Mouse (Mus musculus) cerebellum, postnatal 14 days (tissue): ENCODE results near the gene Ppp5c.

Experiments used
- DNase-seq, 2 experiments: peaks; one replicate each; pipeline ENCODE4 v3.0.0; 2021; ENCODE audit warnings: mixed read lengths in 2 of 2

Ppp5c gene

DNA sequence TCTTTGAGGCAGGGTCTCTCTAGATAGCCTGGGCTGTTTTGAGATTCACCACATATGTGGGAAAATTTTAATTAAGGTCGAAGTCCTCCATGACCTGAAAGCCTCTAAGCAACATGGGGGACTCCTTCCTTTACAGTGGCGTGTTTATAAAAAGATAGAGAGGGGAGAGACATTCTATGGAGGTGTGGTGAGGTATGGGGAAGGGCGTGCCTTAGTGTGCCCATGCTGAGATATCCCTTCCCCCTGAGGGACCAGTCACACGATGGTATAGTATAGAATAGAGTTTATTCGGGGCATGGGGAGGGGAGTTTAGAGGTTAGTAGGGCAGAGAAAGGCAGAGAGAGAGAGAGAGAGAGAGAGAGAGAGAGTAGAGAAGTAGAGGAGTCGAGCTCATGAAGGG is 49.6 kb downstream of the Ppp5c start:
- no peak for DNase-seq

GRCm38 (mm10) chr7:16976298-16976697 is 51.4 kb downstream of the Ppp5c start:
- DNase-seq = no peak

DNA sequence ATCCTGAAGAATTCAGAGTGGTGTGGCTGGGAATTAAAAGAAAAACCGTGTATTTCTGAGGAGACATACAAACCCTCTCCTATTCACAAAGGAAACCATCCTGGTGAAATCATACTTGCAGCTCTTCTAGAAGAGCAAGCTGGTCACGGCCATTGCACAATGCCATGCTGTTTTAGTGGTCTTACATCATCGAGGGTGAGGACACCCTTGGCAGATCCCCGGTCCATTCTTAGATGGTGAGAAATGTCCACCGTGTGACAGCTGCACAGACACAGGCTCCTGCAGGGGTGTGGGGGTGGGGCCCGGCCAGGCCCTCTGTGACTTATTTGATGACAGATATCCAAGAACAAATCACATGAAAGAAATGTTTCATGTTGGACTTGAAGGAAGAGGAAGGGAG is 53.7 kb downstream of the Ppp5c start:
- peak in 1 of 2 experiments; percentile 66 for DNase-seq

GRCm38 (mm10) chr7:16971160-16971559 is 56.6 kb downstream of the Ppp5c start:
- no peak for DNase-seq

DNA sequence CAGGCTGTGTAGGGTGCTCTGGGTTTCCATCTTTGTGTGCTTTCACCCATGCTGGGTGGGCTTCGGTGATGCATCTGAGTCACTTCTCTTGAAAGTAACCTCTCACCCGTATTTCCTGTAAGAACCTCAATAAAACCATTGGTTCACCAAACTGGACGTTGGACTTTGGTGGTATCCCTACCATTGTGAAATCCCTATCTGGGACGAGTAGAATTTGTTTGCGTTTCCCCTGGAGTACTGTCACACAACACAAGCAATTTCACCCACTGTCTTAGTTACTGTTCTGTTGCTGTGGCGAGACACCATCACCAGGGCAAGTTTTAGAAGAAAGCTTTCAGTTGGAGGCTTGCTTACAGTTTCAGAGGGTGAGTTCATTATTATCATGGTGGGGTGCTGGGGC is 59.3 kb downstream of the Ppp5c start:
- DNase-seq = no peak

DNA sequence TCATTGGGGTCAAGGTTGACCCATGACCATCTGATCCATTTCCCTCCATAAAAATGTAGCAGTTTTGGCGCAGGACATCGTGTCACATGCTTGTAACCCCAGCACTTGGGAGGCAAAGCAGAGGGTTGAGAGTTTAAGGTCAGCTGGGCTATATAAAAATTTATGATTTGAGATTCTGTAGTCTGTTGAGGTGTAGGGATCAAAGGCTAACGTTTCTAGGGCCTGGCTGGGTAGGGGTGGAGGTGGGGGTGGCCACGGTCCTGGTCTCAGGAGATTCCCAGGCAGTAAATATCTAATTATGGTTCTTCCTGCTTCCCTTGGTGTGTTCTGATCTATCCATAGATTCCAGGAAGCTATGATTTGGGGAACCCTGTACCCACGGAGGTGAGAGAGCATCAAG is 66.0 kb downstream of the Ppp5c start:
- no peak for DNase-seq

DNA sequence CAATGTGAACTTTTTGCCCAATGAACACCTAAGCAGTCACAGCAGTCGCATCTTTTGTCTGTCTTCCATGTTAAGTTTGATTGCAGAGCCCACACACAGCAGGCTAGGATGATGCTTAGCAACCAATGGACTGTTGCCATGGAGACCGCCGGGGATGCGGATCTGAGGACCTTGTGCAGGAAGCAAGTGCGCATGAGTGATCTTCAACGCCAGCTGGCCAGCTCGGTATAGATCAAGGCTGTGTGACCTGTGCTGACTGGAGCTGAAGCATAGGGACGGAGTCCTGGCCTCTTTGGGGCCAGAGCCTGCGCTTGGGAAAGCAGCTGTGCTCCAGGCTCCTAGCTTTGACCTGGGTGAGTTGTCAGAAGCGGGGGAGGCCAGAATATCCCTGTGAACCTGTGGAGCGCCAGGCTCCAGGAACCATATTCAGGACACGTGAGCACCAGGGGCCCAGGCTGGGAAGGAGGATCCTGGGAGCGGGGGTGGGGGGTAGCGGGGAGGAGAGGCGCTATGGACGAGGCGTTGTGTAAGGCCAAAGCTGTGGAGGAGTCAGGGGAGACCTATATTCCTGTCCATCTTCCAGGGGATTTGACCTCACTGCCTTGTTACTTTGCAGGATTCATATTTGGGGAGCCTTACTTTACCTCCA is 68.1 kb downstream of the Ppp5c start, which contains the start of gene Pnmal1:
TSS of gene Pnmal1 (plus strand) at position 141 of the 649 bp plus-strand sequence.
- peak; percentile 96 for DNase-seq

- DNase-seq = peak in 1 of 2 experiments; percentile 44
Measured at GRCm38 (mm10) chr7:16956410-16957265, 71.1 kb downstream of the Ppp5c start.

GRCm38 (mm10) chr7:16955712-16956111 is 72.0 kb downstream of the Ppp5c start:
- no peak for DNase-seq
